Mouse (Mus musculus) myocyte (in vitro differentiated cells): ENCODE measurements around the gene Fgf7.

Source experiments
- E2F4 ChIP-seq: IDR thresholded peaks from one replicate; pipeline ENCODE4 v1.6.1; 2011; ENCODE audit warnings: mild to moderate bottlenecking, control low read depth, moderate library complexity; ENCODE audit not compliant: insufficient read depth
- MAX ChIP-seq: IDR thresholded peaks from one replicate; pipeline ENCODE4 v1.6.1; 2011; ENCODE audit warnings: low read depth, mild to moderate bottlenecking, control low read depth
- MYOD1 ChIP-seq, 3 experiments: IDR thresholded peaks; one replicate each; pipeline ENCODE4 v1.6.1; 2011; ENCODE audit warnings: control low read depth in 2 of 3, low read depth in 2 of 3, mild to moderate bottlenecking in 2 of 3, moderate library complexity in 1 of 3; ENCODE audit not compliant: insufficient read length in 2 of 3, control insufficient read depth in 1 of 3
- MYOG ChIP-seq, 3 experiments: IDR thresholded peaks; one replicate each; pipeline ENCODE4 v1.6.1; 2011; ENCODE audit warnings: control low read depth in 2 of 3, low read depth in 2 of 3, mild to moderate bottlenecking in 2 of 3; ENCODE audit not compliant: insufficient read length in 2 of 3, control insufficient read depth in 1 of 3, insufficient read depth in 1 of 3
- POLR2A ChIP-seq: IDR thresholded peaks from one replicate; pipeline ENCODE4 v1.6.1; 2011; ENCODE audit warnings: low read depth, mild to moderate bottlenecking, control low read depth, moderate library complexity; ENCODE audit not compliant: insufficient read length
- POLR2AphosphoS2 ChIP-seq: IDR thresholded peaks from one replicate; pipeline ENCODE4 v1.6.1; 2011; ENCODE audit warnings: low read depth, control low read depth; ENCODE audit not compliant: insufficient read length
- REST ChIP-seq: IDR thresholded peaks from one replicate; pipeline ENCODE4 v1.6.1; 2011; ENCODE audit warnings: mild to moderate bottlenecking, control low read depth, moderate library complexity; ENCODE audit not compliant: insufficient read depth, insufficient read length
- SRF ChIP-seq: IDR thresholded peaks from one replicate; pipeline ENCODE4 v1.6.1; 2011; ENCODE audit warnings: low read depth; ENCODE audit not compliant: control insufficient read depth, insufficient read length
- TCF12 ChIP-seq: IDR thresholded peaks from one replicate; pipeline ENCODE4 v1.6.1; 2011; ENCODE audit warnings: mild to moderate bottlenecking, control low read depth; ENCODE audit not compliant: poor library complexity, insufficient read depth, severe bottlenecking
- USF1 ChIP-seq: IDR thresholded peaks from one replicate; pipeline ENCODE4 v1.6.1; 2011; ENCODE audit warnings: low read depth, mild to moderate bottlenecking, control low read depth, moderate library complexity

DNA sequence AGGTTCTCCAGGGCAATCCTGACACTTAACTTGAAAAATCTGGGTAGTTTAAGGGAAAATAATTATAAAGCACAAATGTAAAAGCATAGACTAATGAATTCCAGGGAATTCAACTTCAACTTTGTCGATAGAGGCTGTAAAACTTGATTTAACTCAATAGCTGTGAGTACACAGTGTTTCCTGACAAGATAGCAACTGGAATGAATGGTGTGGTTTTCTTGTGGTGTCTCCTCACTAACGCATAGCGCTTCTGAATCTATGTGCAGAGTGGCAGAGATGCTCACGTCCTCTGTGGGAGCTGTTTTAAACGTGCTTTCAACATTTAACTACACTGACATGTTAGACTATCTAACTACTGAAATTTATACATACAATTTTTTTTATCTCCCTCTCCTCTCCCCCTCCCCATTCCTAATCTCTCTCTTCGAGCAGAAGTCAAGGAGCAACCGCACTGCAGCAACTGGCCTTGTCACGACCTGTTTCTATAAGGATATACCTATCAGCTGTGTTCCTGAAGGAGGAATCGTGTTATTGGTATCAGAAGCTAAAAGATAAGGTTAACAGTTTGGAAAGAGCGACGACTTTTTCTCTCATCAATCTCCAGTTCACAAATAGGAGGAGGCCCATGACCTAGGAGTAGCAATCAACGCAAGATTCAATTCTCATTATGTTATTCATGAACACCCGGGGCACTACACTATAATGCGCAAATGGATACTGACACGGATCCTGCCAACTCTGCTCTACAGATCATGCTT lies 734 bp downstream of the Fgf7 start:
- no peak for TF ChIP-seq MAX
- TF ChIP-seq POLR2A = no peak
- no peak for TF ChIP-seq USF1
- TF ChIP-seq TCF12 = no peak
- no peak for TF ChIP-seq E2F4
- no peak for TF ChIP-seq MYOD1 (IDR thresholded peaks at IDR 0.05; ENCODE audit: control insufficient read depth in 1 of 3, insufficient read length in 2 of 3, low read depth in 2 of 3)
- no peak for TF ChIP-seq MYOG (IDR thresholded peaks at IDR 0.05; ENCODE audit: control insufficient read depth in 1 of 3, insufficient read depth in 1 of 3, insufficient read length in 2 of 3, low read depth in 2 of 3)
- TF ChIP-seq REST = no peak
- TF ChIP-seq POLR2AphosphoS2 = no peak
- TF ChIP-seq SRF = no peak
